In genomic region chr17:27989807-27990542, GRCm38 (mm10) we compare ENCODE assay signal across 8 mouse cellular contexts.
DNase-seq lines count a peak whose midpoint lies in the region; ATAC-seq lines count a peak whose summit lies in the region.

No protein-coding gene starts in this region.

- no peaks in the 10 kb centered on the region for H3K9me3 ChIP-seq in hindbrain, embryonic 14.5 days (ENCODE audit: control insufficient read depth, low read length)

- H3K27ac ChIP-seq in hindbrain, embryonic 14.5 days: no peak overlapping the region

- 51% methylated on average over 15 of the region's 15 CpGs for WGBS in hindbrain, embryonic 14.5 days

- no peaks in the 10 kb centered on the region for H3K27me3 ChIP-seq in hindbrain, embryonic 14.5 days (ENCODE audit: control insufficient read depth, insufficient read depth, low read length)

- no peaks in the 10 kb centered on the region for H3K4me1 ChIP-seq in hindbrain, embryonic 14.5 days (replicated peaks; ENCODE audit: control insufficient read depth, insufficient read depth, low read length)

- DNase-seq in R1 (ENCODE audit: low read depth, low spot score): peak; percentile 86
- DNase-seq in cerebellum, adult 9-10 months: peak; percentile 83
- DNase-seq in frontal cortex, adult 2 months (ENCODE audit: extremely low spot score in 1 of 2, low spot score in 1 of 2): peak; percentile 69 to 91
- DNase-seq in hindbrain, embryonic 14.5 days (ENCODE audit: low spot score): peak; percentile 85
- DNase-seq in layer of hippocampus, postnatal 36 days: peak; percentile 78
- DNase-seq in right cerebral cortex, postnatal 25 days: peak; percentile 74
- peak; percentile 67 to 86 for DNase-seq in urinary bladder, postnatal 4 days (ENCODE audit: low spot score in 2 of 2)

- no peak overlapping the region for H3K4me3 ChIP-seq in hindbrain, embryonic 14.5 days (replicated peaks; ENCODE audit: low read length)

- no peak overlapping the region for H3K4me2 ChIP-seq in hindbrain, embryonic 14.5 days (replicated peaks)

- ATAC-seq in hindbrain, embryonic 14.5 days (ENCODE audit: low FRiP score): peak; percentile 62
- ATAC-seq in megakaryocyte progenitor cell, adult 5-6 weeks (replicated peaks; ENCODE audit: poor library complexity): peak; percentile 93

- peaks cover 67% of the 10 kb centered on the region for H3K36me3 ChIP-seq in hindbrain, embryonic 14.5 days (replicated peaks; ENCODE audit: control insufficient read depth, insufficient read depth)

- peak overlapping the region; percentile 17; the same call in 1 of the 2 replicates for H3K9ac ChIP-seq in hindbrain, embryonic 14.5 days
